Mouse (Mus musculus) midbrain, embryonic 16.5 days (tissue): ENCODE data around the gene Arhgap42. TPM values are rescaled to one million over a fixed set of nuclear protein-coding genes. Genes with fewer than 3 reads are reported as not detected.

Source experiments
- ATAC-seq: fragments of 200-750 bp; cut with Nextera tagmentation; 2 replicates; pipeline ENCODE4 v1.8.0; 2017; ENCODE audit warnings: moderate TSS enrichment
- H3K27ac ChIP-seq: fragments of 300-500 bp; sonication (generic); 2 replicates; pipeline ENCODE4 v1.5.1; 2014; ENCODE audit warnings: mild to moderate bottlenecking, low read length, mixed read lengths
- H3K27me3 ChIP-seq: fragments of 300-500 bp; sonication (generic); 2 replicates; pipeline ENCODE4 v1.6.1; 2014; ENCODE audit warnings: low read depth, low read length, mixed read lengths; ENCODE audit not compliant: control insufficient read depth, insufficient read depth
- H3K36me3 ChIP-seq: fragments of 300-500 bp; sonication (generic); 2 replicates; pipeline ENCODE4 v1.6.1; 2014; ENCODE audit warnings: mild to moderate bottlenecking, low read length, moderate library complexity, mixed read lengths; ENCODE audit not compliant: control insufficient read depth, insufficient read depth
- H3K4me1 ChIP-seq: fragments of 300-500 bp; sonication (generic); 2 replicates; pipeline ENCODE4 v1.6.1; 2014; ENCODE audit warnings: mild to moderate bottlenecking, low read length, mixed read lengths; ENCODE audit not compliant: control insufficient read depth, insufficient read depth
- H3K4me2 ChIP-seq: fragments of 300-500 bp; sonication (generic); 2 replicates; pipeline ENCODE4 v1.6.1; 2014; ENCODE audit warnings: mild to moderate bottlenecking, low read length, mixed read lengths
- H3K4me3 ChIP-seq: fragments of 300-500 bp; sonication (generic); 2 replicates; pipeline ENCODE4 v1.5.1; 2014; ENCODE audit warnings: low read depth, mild to moderate bottlenecking, low read length, moderate library complexity, mixed read lengths
- H3K9ac ChIP-seq: fragments of 300-500 bp; sonication (generic); 2 replicates; pipeline ENCODE4 v1.6.1; 2014; ENCODE audit warnings: low read depth, low read length, mixed read lengths
- H3K9me3 ChIP-seq: fragments of 300-500 bp; sonication (generic); replicated peaks from 2 replicates; pipeline ENCODE4 v1.6.1; 2014; ENCODE audit warnings: mild to moderate bottlenecking, low read length, mixed read lengths; ENCODE audit not compliant: control insufficient read depth, poor library complexity, severe bottlenecking
- WGBS: fragments of 180-500 bp; shearing (Covaris S2); extraction: QIAGEN DNeasy Blood & Tissue Kit; methylation state at CpG from one replicate; pipeline ENCODE4 v1.1.7; 2014; 5-methylcytosine and 5-hydroxymethylcytosine counted together
- polyA plus RNA-seq: library from polyadenylated mRNA; unstranded; fragments of >200 nt; fragmentation: Nextera tagmentation; extraction: Ambion mirVana; gene quantifications from 2 replicates; pipeline ENCODE4 v1.2.1, GENCODE M21; 2015

The Arhgap42 gene
- polyA plus RNA-seq, 1 experiment from 2014 or later = 14.7 TPM

GRCm38 (mm10) chr9:9049202-9049601, 189.7 kb downstream of the Arhgap42 start:
- Histone ChIP-seq H3K27me3 (no peaks in the 10 kb centered on the region), H3K4me1 (no peaks in the 10 kb centered on the region), H3K4me2 (no peak overlapping the region), H3K27ac (no peak overlapping the region), H3K36me3 (no peaks in the 10 kb centered on the region), H3K9me3 (no peaks in the 10 kb centered on the region), H3K4me3 (no peak overlapping the region), H3K9ac (no peak overlapping the region)
- no peak for ATAC-seq
- 59% methylated on average over 3 of the region's 3 CpGs for WGBS

- Histone ChIP-seq H3K4me3 (no peak overlapping the region), H3K27me3 (no peaks in the 10 kb centered on the region), H3K9ac (no peak overlapping the region), H3K27ac (no peak overlapping the region), H3K9me3 (no peaks in the 10 kb centered on the region), H3K4me1 (no peaks in the 10 kb centered on the region), H3K4me2 (no peak overlapping the region), H3K36me3 (no peaks in the 10 kb centered on the region)
- ATAC-seq = no peak
- 98% methylated on average over 7 of the region's 7 CpGs for WGBS
These were observed 197.9 kb downstream of the Arhgap42 start for GRCm38 (mm10) chr9:9041009-9041408.

- Histone ChIP-seq H3K27me3 (no peaks in the 10 kb centered on the region), H3K9ac (no peak overlapping the region), H3K4me2 (no peak overlapping the region), H3K27ac (no peak overlapping the region), H3K36me3 (no peaks in the 10 kb centered on the region), H3K9me3 (no peaks in the 10 kb centered on the region), H3K4me1 (no peaks in the 10 kb centered on the region), H3K4me3 (no peak overlapping the region)
- 67% methylated on average over 3 of the region's 3 CpGs for WGBS
- ATAC-seq = no peak
These were observed 201.8 kb downstream of the Arhgap42 start for GRCm38 (mm10) chr9:9037017-9037671.

DNA sequence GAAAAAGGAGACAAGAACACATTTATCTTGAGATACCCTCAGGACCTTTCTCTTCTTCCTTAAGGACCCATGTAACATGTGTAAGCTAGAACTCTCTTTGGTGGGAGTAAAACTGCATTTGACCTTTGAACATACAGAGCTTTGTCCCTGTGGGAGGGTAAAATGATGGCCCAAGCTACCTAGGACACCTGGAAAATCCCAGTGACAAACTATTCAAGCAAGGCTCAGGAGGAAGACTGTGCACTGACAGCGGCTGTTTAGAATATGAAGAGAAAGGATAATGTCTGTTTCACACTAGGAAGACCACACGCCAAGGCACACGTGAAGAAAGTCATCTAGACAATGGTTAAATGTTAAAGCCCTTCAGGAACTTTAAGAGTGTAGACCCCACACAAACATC, 211.0 kb downstream of the Arhgap42 start:
- no peak overlapping the region for H3K9ac ChIP-seq
- peaks cover 2% of the 10 kb centered on the region; the same call in 1 of the 2 replicates for H3K36me3 ChIP-seq
- 37% methylated on average over 3 of the region's 3 CpGs for WGBS
- no peak for ATAC-seq
- H3K27ac ChIP-seq = no peak overlapping the region
- H3K9me3 ChIP-seq = no peaks in the 10 kb centered on the region
- H3K4me1 ChIP-seq = no peaks in the 10 kb centered on the region
- no peaks in the 10 kb centered on the region for H3K27me3 ChIP-seq
- no peak overlapping the region for H3K4me3 ChIP-seq
- H3K4me2 ChIP-seq = no peak overlapping the region

GRCm38 (mm10) chr9:9027445-9027844, 211.5 kb downstream of the Arhgap42 start:
- peaks cover 2% of the 10 kb centered on the region; the same call in 1 of the 2 replicates for H3K36me3 ChIP-seq
- H3K9ac ChIP-seq = no peak overlapping the region
- no peaks in the 10 kb centered on the region for H3K4me1 ChIP-seq
- no peak overlapping the region for H3K4me2 ChIP-seq
- no peak overlapping the region for H3K4me3 ChIP-seq
- H3K27ac ChIP-seq = no peak overlapping the region
- H3K27me3 ChIP-seq = no peaks in the 10 kb centered on the region
- no peak for ATAC-seq
- WGBS = 1% methylated on average over 5 of the region's 5 CpGs
- H3K9me3 ChIP-seq = no peaks in the 10 kb centered on the region

GRCm38 (mm10) chr9:9015108-9015507, 223.8 kb downstream of the Arhgap42 start:
- no peak for ATAC-seq
- WGBS = 95% methylated on average over 2 of the region's 2 CpGs
- Histone ChIP-seq H3K9ac (no peak overlapping the region), H3K36me3 (no peaks in the 10 kb centered on the region), H3K4me1 (no peaks in the 10 kb centered on the region), H3K27ac (no peak overlapping the region), H3K4me2 (no peak overlapping the region), H3K4me3 (no peak overlapping the region), H3K9me3 (no peaks in the 10 kb centered on the region; the same call in 1 of the 2 replicates), H3K27me3 (no peaks in the 10 kb centered on the region)

GRCm38 (mm10) chr9:9001170-9001569, 237.7 kb downstream of the Arhgap42 start:
- Histone ChIP-seq H3K27ac (no peak overlapping the region), H3K4me3 (no peak overlapping the region), H3K36me3 (peaks cover 7% of the 10 kb centered on the region), H3K27me3 (no peaks in the 10 kb centered on the region), H3K9ac (no peak overlapping the region), H3K9me3 (no peaks in the 10 kb centered on the region), H3K4me1 (no peaks in the 10 kb centered on the region), H3K4me2 (no peak overlapping the region)
- ATAC-seq = no peak

- H3K27ac ChIP-seq = no peak overlapping the region
- no peaks in the 10 kb centered on the region for H3K4me1 ChIP-seq
- H3K9ac ChIP-seq = no peak overlapping the region
- H3K36me3 ChIP-seq = 0 out of 2 replicates have a peak, but pooled peaks cover 2% of the 10 kb centered on the region
- 83% methylated on average over 2 of the region's 2 CpGs for WGBS
- H3K27me3 ChIP-seq = no peaks in the 10 kb centered on the region
- no peaks in the 10 kb centered on the region for H3K9me3 ChIP-seq
- H3K4me2 ChIP-seq = no peak overlapping the region
- no peak for ATAC-seq
- no peak overlapping the region for H3K4me3 ChIP-seq
These were observed 242.4 kb downstream of the Arhgap42 start for GRCm38 (mm10) chr9:8996494-8996893.

- H3K4me3 ChIP-seq = no peak overlapping the region
- 82% methylated on average over 3 of the region's 3 CpGs for WGBS
These were observed 256.6 kb downstream of the Arhgap42 start for GRCm38 (mm10) chr9:8982315-8982714.

More at GRCm38 (mm10) chr9:8982315-8982714, 256.6 kb downstream of the Arhgap42 start:
- Histone ChIP-seq H3K9ac (no peak overlapping the region), H3K27ac (no peak overlapping the region), H3K4me2 (no peak overlapping the region), H3K9me3 (no peaks in the 10 kb centered on the region), H3K27me3 (no peaks in the 10 kb centered on the region), H3K36me3 (no peaks in the 10 kb centered on the region), H3K4me1 (no peaks in the 10 kb centered on the region)
- ATAC-seq = no peak
